10 mouse cellular contexts compared by ENCODE assay signal in the genomic region with DNA sequence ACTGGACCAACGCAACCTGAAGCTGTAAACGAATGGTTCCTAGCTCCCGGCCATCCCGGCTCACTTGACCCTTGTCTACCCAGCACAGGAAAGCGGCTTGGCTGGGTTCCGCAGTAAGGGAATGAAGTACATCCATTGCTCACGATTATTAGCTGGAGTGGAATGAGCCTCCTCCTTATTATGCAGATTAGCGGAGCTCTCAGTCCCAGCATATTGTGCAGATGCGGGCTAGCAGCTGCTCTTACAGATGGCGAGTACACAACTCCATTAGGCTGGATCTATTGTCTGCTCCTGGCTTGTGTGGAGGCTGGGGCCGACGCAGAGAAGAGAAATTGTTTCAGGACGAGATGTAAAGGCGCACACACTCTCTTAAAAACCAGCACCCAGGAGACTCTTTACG.
DNase-seq lines count a peak whose midpoint lies in the region; ATAC-seq and TF ChIP-seq lines count a peak whose summit lies in the region.
"Had no signal": no experiment of that assay in that cellular context is flagged by ENCODE, and none has a peak within 500 bp of the region (broad histone marks: within the 10 kb centered on the region; RNA-seq: fewer than 3 reads in every experiment).

No protein-coding gene starts in this region.

- H3K9me3 ChIP-seq in forebrain, embryonic 11.5 days (ENCODE audit: control insufficient read depth, low read length): no peaks in the 10 kb centered on the region
- H3K9me3 ChIP-seq in neural tube, embryonic 14.5 days (ENCODE audit: control insufficient read depth, low read length): no peaks in the 10 kb centered on the region
- 0 out of 2 replicates have a peak, but pooled peaks cover 3% of the 10 kb centered on the region for H3K9me3 ChIP-seq in heart, embryonic 12.5 days (replicated peaks)

- DNase-seq in gastrocnemius, adult 2 months: peak; percentile 23
- DNase-seq in gastrocnemius, adult 8-10 months (ENCODE audit: low spot score in 2 of 2): no peak
- peak; percentile 77 for DNase-seq in forebrain, embryonic 11.5 days (ENCODE audit: low spot score)
- DNase-seq in layer of hippocampus, postnatal 10 days (ENCODE audit: low spot score in 2 of 2): peak; percentile 37 to 49
- DNase-seq in thymus, postnatal 36 days: no peak
- DNase-seq in heart, postnatal 14 days: no peak

- intact Hi-C loops in gastrocnemius, adult 2 months (cut with DNase I): no loop called here
- intact Hi-C loops in heart, postnatal 14 days (cut with DNase I): no loop called here

- 21% methylated on average over 15 of the region's 15 CpGs for WGBS in forebrain, embryonic 11.5 days
- WGBS in neural tube, embryonic 14.5 days: 19% methylated on average over 15 of the region's 15 CpGs
- WGBS in heart, embryonic 12.5 days: 77% methylated on average over 15 of the region's 15 CpGs

- no peaks in the 10 kb centered on the region for H3K36me3 ChIP-seq in forebrain, embryonic 11.5 days (ENCODE audit: control insufficient read depth, insufficient read depth, low read length)
- no peaks in the 10 kb centered on the region for H3K36me3 ChIP-seq in neural tube, embryonic 14.5 days (ENCODE audit: control insufficient read depth, insufficient read depth, low read length)
- H3K36me3 ChIP-seq in heart, embryonic 12.5 days: no peaks in the 10 kb centered on the region

- peak overlapping the region; percentile 32; the same call in 1 of the 2 replicates for H3K4me2 ChIP-seq in forebrain, embryonic 11.5 days (ENCODE audit: low read depth, low read length, severe bottlenecking)
- peak overlapping the region; percentile 48 for H3K4me2 ChIP-seq in neural tube, embryonic 14.5 days (ENCODE audit: low read depth, low read length)
- no peak overlapping the region for H3K4me2 ChIP-seq in heart, embryonic 12.5 days
- H3K4me2 ChIP-seq: heart, embryonic 11.5 days had no signal

- no peak overlapping the region for H3K9ac ChIP-seq in forebrain, embryonic 11.5 days (ENCODE audit: low read length)
- no peak overlapping the region for H3K9ac ChIP-seq in neural tube, embryonic 14.5 days (replicated peaks; ENCODE audit: low read depth, low read length)
- no peak overlapping the region for H3K9ac ChIP-seq in heart, embryonic 12.5 days
- H3K9ac ChIP-seq: liver, embryonic 14.5 days had no signal

- no peaks in the 10 kb centered on the region; the same call in 1 of the 2 replicates for H3K4me1 ChIP-seq in forebrain, embryonic 11.5 days (replicated peaks; ENCODE audit: control insufficient read depth, insufficient read depth, low read length)
- H3K4me1 ChIP-seq in neural tube, embryonic 14.5 days (ENCODE audit: control insufficient read depth, insufficient read depth, low read length): 0 out of 2 replicates have a peak, but pooled peaks cover 4% of the 10 kb centered on the region
- no peaks in the 10 kb centered on the region for H3K4me1 ChIP-seq in heart, embryonic 12.5 days (replicated peaks)

- no peak overlapping the region for H3K27ac ChIP-seq in gastrocnemius, adult 2 months
- H3K27ac ChIP-seq in forebrain, embryonic 11.5 days (ENCODE audit: low read depth, low read length): peak overlapping the region; percentile 81
- peak overlapping the region; percentile 71 for H3K27ac ChIP-seq in neural tube, embryonic 14.5 days (ENCODE audit: low read depth, low read length)
- H3K27ac ChIP-seq in heart, embryonic 12.5 days (ENCODE audit: poor library complexity, severe bottlenecking): no peak overlapping the region
- H3K27ac ChIP-seq: liver, embryonic 14.5 days had no signal

- no peak for TF ChIP-seq CTCF in gastrocnemius, adult 2 months (IDR thresholded peaks at IDR 0.05)

- no peak overlapping the region for H3K4me3 ChIP-seq in gastrocnemius, adult 2 months
- no peak overlapping the region for H3K4me3 ChIP-seq in forebrain, embryonic 11.5 days (ENCODE audit: low read depth, low read length)
- 0 out of 2 replicates have a peak overlapping the region, but pooled peaks have one; percentile 12 for H3K4me3 ChIP-seq in neural tube, embryonic 14.5 days (ENCODE audit: low read depth, low read length)
- no peak overlapping the region for H3K4me3 ChIP-seq in heart, embryonic 12.5 days

- ATAC-seq in forebrain, embryonic 11.5 days (replicated peaks; ENCODE audit: low FRiP score): peak; percentile 97
- ATAC-seq in neural tube, embryonic 14.5 days (ENCODE audit: low read depth): peak; percentile 95
- ATAC-seq in heart, embryonic 12.5 days (ENCODE audit: insufficient number of reproducible peaks, low FRiP score): no peak

- H3K27me3 ChIP-seq in forebrain, embryonic 11.5 days (ENCODE audit: control insufficient read depth, insufficient read depth, low read length): no peaks in the 10 kb centered on the region
- no peaks in the 10 kb centered on the region for H3K27me3 ChIP-seq in neural tube, embryonic 14.5 days (ENCODE audit: control insufficient read depth, insufficient read depth, low read length)
- no peaks in the 10 kb centered on the region for H3K27me3 ChIP-seq in heart, embryonic 12.5 days (replicated peaks)

Comparison
In these comparisons a context has a peak if more than half of its experiments do, and no peak if none do; other contexts are left out.
1. DNase-seq: peak in gastrocnemius, adult 2 months (single experiment), forebrain, embryonic 11.5 days (single experiment) and layer of hippocampus, postnatal 10 days (2 of 2); none in gastrocnemius, adult 8-10 months (0 of 2), thymus, postnatal 36 days (0 of 2) and heart, postnatal 14 days (0 of 2).
2. H3K27ac ChIP-seq: peak in forebrain, embryonic 11.5 days (single experiment) and neural tube, embryonic 14.5 days (single experiment); none in gastrocnemius, adult 2 months (single experiment) and heart, embryonic 12.5 days (single experiment).